Mouse (Mus musculus) CD4-positive, CD25-positive, alpha-beta regulatory T cell, adult 4 months (primary cell): ENCODE measurements around the gene Csrnp2. TPM values are rescaled to one million over a fixed set of nuclear protein-coding genes. Genes with fewer than 3 reads are reported as not detected.
A peak's percentile ranks its signal among the peaks of the same experiment; 100 is the strongest.

Source experiments
- ATAC-seq: one replicate; pipeline ENCODE4 v1.8.0; 2017
- polyA plus RNA-seq, 2 experiments: library from polyadenylated mRNA; unstranded; fragments of 100-300 nt; shearing (Covaris generic); gene quantifications; one replicate each; pipeline ENCODE4 v1.2.1; 2017

Gene Csrnp2
- polyA plus RNA-seq, 2 experiments from 2014 or later: 1.8 to 2.5 TPM

DNA sequence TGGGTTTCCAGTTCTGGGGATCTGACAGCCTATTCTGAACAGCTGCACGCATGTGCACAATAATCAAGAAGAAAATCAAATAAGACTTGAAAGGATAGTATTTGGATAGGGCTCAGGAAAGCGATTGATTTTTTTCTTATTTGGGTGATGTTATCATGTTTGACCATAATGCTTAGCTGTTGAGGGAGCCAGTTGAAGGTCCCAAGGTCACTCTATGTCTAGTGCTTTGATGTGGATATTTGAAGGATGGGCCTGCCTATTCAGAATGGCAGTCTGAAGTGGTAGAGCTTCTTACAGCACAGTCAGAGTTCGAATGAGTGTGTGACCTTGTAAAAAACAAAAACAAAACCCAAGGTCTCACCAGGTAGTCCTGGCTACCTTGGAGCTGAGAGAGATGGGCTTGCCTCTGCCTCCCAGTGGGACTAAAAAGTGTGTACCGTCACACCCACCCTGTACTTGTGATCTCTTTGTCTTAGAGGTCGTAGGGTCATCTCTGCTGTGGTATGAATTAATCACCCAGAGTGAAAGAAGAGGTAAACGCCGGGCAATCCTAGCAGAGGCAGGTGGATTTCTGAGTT lies 21.3 kb downstream of the Csrnp2 start:
- ATAC-seq: no peak

DNA sequence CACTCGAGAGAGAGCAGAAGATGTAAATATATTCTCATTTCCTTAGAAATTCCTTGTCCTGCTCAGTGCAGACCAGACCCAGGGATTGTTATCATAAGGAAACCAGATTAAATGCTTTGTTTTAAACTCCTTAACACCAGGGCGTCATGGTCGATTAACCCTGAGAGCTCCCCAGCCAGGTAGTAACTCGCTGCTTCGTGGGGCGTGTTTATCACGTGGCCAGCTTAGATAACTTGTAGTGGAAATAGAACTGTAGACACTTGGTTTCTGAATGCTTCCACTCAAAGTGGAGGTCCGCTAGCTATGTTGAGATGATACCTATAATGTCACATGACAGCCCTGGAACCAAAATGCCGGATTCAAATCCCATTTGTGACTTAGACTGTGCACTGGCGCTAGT lies 25.3 kb downstream of the Csrnp2 start:
- no peak for ATAC-seq

DNA sequence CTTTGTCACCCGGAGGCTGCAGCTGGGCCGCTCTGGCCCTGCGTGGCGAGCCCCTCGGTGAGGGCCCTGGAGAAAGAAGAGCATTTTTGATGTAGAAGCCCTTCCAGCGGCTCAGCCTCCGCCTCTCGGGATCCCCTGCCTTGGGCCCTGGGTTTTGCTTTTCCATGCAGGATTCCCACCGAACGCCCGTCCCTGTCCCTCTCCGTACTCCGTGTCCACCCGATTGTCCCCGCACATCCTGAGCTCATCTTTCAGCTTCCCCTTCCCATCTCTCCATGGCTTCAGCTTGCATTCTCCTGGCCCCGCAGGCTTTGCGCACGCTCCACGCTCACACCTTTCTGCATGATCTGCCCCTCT lies 26.1 kb downstream of the Csrnp2 start:
- no peak for ATAC-seq

DNA sequence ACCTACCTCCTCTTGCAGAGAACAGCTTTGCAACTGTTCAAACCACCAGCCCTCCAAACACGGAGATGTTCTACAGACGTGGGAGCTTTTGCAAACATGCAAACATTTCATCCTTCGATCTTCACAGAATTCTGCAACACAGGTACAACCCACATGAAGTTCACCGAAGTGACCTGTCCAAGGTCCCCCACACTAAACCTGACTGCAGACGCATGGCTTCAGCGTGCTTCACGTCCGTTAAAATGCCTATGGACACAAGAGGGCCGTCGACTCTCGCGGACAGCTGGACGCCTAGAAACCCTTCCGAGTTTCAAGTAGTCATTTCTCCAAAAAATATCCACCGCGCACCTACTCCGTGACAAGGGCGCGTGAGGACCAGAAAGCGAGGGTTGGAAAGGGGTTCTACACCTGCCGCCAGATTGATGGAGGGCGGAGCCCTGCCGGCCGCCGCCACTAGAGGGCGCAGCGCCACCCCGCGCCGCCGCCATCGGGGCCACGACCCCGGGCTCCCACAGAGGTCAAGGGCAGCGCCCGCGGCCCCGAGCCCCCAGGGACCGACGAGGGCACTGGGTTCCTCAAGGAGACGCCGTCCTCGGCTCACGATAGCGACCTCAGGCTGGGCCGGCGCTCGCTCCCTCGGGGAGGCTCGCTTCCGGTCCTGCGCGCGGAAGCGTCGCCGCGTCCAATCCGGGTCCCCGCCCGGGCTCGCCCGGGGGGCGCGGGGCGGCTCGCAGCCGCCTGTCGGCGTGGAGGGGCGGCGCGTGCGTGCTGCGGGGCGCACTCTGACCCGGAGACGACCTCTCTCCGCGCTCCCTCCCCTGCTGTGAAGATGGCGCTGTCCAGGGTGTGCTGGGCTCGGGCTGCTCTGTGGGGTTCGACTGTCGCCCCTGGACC lies 26.7 kb downstream of the Csrnp2 start, which contains the start of gene Letmd1:
Gene Letmd1, plus strand, starts transcription at position 729 of the 894 bp plus-strand sequence.
- peak; percentile 92 for ATAC-seq

DNA sequence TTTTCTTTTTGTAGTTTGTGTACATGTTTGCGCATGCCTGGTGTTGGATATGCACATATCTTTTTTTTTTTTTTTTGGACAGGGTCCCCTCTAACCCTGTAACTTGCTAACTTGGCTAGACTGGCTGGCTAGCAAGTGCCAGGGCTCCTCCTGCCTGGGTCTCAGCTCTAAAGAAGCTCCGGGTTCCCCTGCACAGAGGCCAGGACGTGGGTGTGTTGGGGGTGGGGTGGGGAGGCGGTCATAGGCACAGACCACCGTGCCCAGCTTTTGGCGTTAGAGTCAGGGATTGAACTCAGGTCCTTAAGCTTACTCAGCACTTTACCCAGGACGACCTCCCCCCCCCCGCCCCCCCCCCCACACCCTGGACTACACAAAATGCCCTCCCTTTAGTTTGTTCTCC lies 27.6 kb downstream of the Csrnp2 start:
- no peak for ATAC-seq

DNA sequence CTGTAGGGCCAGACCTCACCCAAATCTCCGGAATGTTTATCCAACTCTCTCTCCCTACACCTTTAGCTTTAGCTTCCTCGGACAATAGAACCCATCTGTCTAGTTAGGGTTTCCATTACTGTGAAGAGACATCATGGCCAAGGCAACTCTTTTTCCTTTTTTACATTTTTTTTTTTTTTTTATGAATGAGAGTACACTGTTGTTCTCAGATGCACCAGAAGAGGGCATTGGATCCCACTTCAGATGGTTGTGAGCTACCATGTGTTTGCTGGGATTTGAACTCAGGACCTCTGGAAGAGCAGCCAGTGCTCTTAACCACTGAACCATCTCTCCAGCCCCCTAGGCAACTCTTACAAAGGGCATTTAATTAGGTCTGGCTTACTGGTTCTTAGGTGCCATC lies 29.9 kb downstream of the Csrnp2 start:
- no peak for ATAC-seq

DNA sequence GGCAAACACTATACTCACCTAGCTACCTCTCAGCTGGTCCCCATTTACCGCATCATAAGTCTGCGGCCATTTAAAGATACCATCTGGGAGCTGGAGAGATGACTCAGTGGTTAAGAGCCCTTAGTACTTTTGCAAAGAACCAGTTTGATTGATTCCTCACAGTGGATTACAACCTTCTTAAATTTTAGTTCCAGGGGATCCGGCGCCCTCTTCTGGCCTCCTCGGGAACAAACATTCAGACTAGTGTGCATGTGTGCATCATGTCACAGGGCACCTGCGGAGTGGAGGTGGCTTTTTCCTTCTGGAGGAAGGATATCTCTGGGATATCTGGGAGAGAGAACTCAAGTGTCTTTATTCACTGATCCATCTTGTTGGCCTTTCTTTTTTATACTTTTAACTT lies 31.6 kb downstream of the Csrnp2 start:
- no peak for ATAC-seq

DNA sequence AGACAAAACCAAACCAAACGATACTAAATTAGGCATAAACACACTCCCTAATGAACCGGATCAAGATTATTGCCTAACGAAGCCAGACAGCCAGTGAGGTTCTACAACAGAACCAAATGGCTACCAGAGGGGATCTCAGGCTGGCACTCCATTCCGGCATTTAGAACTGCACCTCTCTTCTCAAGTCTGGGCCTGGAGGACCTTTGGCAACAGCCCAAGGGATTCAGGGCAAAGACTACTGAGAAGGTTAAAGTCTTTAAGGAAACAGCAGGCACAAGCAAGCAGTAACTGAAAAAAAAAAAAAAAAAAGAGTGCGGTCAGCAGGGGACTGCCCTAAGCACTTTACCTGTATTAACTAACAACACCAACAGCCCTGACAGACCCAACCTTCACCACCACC lies 33.2 kb downstream of the Csrnp2 start:
- no peak for ATAC-seq

DNA sequence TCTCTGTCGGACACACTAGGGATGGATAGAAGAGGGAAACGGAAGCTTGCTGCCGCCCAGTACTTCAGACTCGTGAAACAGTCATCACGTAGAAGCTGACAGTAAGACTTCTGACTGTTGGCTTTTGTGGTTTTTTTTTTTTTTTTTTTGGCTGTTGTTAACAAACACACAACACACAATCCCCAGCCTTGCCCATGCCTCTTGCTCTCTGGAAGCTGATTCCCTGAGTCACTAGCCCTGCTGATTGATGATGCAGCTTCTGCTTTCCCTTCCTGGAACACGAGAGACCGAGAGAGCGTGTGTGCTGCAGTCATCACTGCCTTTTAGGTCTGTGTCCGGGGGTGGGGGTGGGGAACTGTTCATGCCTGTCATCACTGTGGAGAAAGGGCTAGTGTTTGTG lies 33.6 kb downstream of the Csrnp2 start:
- ATAC-seq: no peak

DNA sequence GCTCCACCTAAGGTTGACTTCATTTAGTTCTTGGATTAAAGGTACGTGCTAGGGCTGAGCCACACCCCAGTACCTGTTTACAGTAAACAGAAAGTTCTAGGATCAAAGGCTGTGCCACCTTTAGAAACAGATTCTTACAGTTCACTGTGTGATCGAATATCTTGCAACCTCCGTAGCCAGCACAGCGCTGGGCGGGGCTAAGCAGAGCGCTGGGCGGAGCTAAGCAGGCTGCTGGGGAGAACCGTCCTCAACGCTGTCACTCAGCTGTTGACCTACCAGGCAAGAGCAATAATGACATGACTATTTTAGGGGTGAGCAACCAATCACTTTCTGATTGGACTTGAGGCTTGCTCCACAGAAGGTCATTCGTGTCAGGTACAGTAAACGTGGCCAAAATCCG lies 34.3 kb downstream of the Csrnp2 start:
- peak; percentile 73 for ATAC-seq

DNA sequence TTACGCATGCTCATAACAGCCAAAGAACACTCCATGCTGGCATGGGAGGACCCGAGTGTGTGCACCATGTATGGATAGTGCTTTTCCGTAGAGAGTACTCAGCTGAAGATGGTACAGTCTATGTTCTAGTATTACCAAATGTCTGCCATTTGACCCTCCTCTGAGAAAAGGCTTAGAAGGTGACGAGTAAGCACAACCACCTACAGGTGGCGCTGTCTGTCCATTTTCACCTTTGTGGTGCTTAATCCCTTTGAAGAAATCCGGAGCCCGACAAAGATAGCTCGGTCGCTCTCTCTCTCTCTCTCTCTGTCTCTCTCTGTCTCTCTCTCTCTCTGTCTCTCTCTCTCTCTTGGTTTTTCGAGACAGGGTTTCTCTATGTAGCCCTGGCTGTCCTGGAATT lies 37.2 kb downstream of the Csrnp2 start:
- ATAC-seq: peak; percentile 40

DNA sequence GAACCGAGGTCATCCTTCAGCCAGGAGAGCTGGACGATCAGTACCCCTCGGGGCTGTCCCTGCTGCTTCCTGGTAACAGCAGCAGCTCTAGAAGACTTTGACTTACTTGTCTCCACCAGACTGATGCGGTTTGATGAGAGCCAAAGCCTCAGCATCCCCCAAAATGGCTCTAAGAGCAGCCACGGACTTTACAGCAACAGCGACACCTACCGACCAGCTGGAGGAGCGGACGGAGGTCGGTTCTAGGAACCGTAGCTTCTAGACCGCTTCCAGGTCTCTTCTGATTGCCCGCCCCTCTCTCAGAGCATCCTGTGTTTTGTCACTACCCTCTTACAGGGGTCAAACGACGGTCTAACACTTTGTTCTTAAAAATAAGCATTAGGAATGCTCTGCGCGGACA lies 37.9 kb downstream of the Csrnp2 start:
- peak; percentile 82 for ATAC-seq

DNA sequence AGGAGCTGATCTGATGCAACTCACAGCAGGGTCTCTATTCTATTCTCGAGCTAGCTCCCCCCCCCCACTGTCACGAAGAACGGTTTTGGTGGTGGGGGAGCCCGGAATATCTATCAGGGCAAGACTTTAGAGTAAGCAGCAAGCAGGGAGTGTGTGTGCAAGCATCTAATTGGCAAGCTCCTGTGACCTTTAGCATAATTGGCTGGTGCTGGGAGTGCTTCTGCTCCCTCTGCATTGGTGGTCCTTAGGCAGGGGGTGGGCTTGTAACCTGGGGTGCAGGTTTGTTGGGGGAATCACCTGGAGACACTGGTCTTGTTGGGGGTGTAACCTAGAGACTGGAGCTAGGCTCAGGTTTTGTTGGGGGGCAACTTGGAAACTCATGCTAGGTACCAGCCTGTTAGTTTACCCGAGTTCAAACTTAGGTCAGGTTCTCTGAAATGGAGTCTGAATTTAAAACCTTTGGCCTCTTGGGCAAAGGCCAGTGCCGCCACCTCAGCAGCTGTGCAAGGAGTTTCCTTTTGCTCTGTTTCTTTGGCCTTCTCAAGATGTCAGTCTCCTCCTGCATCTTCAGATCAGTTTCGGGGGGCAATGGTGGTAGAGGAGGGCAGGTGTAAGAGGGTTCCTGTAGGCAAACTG lies 38.8 kb downstream of the Csrnp2 start:
- no peak for ATAC-seq

DNA sequence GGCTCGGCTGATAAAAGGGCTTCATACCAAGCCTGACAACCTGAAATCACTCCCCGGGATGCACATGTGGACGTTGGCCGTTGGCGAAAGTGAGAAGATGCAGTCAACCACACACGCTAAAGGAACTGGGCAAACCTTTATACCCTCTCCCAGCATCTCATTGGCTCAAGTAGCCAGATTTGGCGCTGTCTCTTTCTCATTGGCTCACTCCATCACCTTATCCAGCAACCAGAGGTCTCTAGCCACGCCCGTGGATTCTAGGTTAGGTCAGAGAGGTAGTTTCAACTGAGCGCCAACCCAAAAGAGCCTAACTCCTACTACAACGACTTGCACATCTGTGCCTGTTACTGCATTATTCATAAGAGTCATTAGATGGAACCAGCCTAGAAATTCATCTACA lies 42.8 kb downstream of the Csrnp2 start:
- no peak for ATAC-seq

DNA sequence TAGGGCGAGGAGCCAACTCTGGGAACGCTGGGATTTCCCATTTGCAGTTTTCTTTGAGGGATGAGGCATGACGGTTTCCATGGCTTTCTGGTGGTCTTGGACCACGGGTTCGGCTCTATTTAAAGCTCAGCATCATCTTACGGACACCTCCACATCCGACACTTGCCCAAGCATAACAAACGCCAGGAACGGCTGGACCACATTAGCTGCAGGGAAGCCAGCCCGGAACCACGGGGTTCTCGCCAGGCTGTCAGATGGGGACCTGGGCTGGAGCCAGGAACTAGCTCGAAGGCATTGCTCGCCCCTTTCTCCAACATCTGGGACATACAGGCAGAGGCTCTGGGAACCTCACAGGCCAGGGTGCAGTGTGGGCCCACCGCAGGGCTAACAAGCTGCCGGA lies 44.0 kb downstream of the Csrnp2 start:
- ATAC-seq: no peak

DNA sequence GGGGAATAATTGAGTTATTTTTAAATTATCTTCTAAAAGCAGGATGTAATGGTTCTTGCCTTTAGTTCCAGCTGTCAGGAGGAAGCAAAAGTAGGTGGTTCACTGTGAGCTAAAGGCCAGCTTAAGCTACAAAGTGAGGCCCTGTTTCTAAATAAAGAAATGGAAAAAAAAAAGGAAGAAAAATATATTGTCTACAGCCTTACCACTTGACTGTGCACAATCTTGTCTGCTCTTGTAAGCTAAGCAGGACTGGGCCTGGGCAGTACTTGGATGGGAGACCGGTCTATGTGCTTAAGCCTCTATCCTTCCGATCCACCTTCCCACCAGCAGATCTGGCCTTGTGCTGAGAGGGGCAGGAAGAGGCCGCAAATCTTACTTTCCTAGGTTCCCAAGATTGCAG lies 45.8 kb downstream of the Csrnp2 start:
- ATAC-seq: no peak

DNA sequence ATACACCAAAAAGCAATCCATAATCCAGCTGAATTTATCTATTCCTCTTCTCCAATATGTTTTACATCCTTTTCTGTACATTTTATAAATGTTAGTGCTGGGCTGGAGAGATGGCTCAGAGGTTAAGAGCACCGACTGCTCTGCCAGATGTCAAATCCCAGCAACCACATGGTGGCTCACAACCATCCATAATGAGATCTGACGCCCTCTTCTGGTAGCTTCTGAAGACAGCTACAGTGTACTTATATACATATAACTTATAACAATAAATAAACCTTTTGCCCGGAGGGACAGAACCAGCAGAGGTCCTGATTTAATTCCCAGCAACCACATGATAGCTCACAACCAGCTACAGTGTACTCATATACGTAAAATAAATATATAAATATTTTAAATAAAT lies 46.7 kb downstream of the Csrnp2 start:
- ATAC-seq: no peak

DNA sequence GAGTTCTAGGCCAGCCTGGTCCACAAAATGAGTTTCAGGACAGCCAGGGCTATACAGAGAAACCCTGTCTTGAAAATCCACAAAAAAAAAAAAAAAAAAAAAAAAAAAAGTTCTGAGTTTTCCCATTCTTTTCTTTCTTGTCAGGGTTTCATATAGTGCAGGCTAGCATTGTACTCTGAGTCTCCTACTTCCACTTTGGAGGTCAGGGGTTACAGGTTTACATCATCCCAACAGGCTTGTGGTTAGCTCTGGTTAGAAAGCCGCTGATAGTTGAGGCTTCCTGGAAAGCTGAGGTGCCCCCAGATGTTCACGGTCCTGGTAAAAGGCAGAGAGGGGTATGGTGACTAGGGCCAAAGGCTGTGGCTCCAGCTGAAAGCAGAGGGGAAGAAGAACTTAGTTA lies 48.4 kb downstream of the Csrnp2 start:
- ATAC-seq: no peak

DNA sequence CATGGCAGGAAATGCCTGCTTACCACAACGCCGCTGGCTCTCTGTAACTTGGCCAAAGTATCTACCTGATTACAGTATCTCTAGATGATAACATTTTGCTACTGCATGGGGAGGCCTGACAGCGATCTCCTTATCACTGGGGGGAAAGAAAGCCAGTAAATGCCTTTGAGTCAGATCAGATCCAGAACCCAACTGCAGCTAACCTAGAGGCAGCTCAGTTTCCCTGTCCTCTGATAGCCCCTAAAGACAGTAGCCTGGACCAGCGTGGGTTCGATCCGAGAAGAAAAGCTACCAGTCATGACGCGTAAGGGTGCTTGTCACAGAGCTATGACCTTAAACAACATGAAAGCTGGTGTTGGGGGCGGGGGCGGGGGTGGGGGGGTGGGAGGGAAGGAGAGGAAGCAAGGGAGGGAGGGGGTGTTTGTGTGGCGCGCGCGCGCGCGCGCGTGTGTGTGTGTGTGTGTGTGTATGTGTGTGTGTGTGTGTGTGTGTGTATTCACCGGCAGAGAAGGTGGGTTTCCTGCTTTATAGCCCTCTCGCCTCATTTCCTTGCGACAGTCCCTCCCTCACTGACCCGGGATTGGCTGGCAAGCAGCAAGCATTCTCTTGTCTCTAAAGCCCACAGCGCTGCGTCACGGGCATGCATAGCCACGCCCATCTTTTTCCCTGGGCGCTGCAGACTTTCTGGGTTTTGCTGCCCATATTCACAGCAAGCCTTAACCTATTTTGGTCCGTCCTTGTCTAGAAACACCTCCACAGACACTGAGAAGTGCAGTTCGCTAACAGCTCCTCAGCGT lies 52.0 kb downstream of the Csrnp2 start:
- ATAC-seq: peak; percentile 100

DNA sequence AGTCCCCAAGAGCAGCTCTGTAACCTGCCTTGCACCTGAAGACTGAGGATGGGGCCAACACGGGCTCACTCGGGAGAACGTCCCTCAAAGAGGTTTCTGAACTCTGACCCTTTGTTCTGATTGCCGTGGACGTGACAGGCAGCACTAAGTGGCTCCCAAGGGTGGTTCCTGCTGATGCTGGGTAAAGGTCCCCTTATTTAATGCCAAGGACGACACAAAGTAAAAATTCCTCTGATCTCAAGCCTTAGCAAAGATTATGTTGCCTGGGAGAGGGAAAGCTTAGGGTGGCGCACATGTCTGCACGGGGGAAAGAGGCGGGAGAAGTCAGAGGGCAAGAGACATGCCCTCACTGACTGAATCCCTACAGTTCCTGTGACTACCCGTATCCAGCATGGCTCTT lies 58.8 kb downstream of the Csrnp2 start:
- ATAC-seq: no peak

DNA sequence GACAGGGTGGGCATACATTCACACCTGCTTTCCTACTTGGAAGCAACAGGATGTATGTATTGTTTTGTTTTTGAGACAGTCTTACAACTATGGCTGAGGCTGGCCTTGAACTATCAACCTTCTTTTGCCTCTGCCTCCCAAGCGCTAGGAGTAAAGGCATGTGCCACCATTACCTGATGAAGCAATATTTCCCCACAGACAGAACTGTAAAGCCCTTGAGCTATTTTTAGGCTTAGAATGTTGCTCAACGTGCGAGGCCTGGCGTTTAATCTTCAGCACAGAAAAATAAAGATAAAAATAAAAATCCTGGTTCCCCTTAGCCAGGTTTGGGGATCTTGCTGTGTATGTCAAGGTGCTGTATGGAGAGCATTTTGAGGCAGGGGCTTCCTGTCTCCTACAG lies 59.2 kb downstream of the Csrnp2 start:
- ATAC-seq: no peak

DNA sequence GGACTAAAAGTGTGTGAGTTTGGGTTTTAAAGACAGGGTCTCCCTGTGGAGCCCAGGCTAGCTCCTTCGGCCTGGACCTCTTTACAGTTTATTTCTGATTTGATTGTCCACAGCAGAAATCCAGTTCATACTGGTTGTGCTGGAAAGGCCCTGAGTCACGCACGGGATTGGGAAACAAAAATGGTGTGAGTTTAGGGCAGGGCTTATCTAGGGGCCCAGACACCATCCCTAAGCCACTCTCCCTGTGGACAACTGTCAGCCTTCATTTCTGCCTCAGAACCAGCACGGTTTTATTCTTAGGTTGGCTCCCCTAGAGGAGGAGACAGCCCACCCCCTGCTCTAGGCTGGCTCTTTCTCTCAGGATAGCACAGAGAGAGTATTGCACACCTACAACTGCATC lies 62.1 kb downstream of the Csrnp2 start:
- ATAC-seq: no peak

DNA sequence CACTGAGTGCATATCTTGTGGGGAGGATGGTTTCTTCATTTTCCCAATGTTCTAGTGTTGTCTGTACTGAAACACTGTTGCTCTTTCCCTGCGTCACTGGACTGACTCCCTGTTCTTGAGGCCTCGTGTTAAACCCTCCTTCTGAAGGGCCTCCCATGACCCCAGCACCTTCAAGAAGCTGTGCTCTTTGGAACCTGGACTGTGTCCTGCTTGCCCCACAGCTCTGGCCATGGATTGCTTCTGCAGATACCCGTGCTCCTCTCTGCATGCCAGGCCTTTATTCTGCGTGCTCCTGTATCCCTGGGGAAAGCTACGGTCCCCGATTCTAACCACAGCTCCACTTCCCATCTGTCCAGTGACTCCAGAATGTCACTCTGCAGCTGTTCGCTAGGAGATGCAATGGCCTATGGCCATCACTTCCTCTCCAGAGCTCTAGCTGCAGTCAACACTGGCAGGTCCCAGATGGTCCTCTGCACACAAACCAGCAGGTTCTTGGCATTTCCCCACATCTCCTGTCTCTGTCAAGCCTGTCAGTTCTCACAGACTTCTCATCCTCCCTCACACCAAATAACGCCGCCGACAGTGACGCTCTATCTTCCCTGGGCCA lies 65.2 kb downstream of the Csrnp2 start:
- ATAC-seq: no peak
